Mouse (Mus musculus): ENCODE data around the gene 3110082I17Rik.

The 3110082I17Rik gene

GRCm38 (mm10) chr5:139453031-139453430 lies 7.3 kb downstream of the 3110082I17Rik start:
- DNase-seq (ENCODE audit: low read depth, low spot score), result no peak

- DNase-seq (ENCODE audit: low read depth, low spot score), result no peak
These were observed 10.4 kb downstream of the 3110082I17Rik start for GRCm38 (mm10) chr5:139449926-139450325.

GRCm38 (mm10) chr5:139449161-139449791 lies 11.1 kb downstream of the 3110082I17Rik start:
- no peak for DNase-seq (ENCODE audit: low read depth, low spot score)

GRCm38 (mm10) chr5:139448025-139448424 lies 12.3 kb downstream of the 3110082I17Rik start:
- DNase-seq (ENCODE audit: low read depth, low spot score), result no peak

GRCm38 (mm10) chr5:139445258-139445657 lies 15.1 kb downstream of the 3110082I17Rik start:
- DNase-seq (ENCODE audit: low read depth, low spot score), result no peak

GRCm38 (mm10) chr5:139442962-139443361 lies 17.4 kb downstream of the 3110082I17Rik start:
- DNase-seq (ENCODE audit: low read depth, low spot score), result no peak

- no peak for DNase-seq (ENCODE audit: low read depth, low spot score)
These were observed 17.9 kb downstream of the 3110082I17Rik start for GRCm38 (mm10) chr5:139442428-139442827.

- DNase-seq (ENCODE audit: low read depth, low spot score), result no peak
These were observed 18.7 kb downstream of the 3110082I17Rik start for GRCm38 (mm10) chr5:139441726-139442018.

- DNase-seq (ENCODE audit: low read depth, low spot score), result no peak
These were observed 19.2 kb downstream of the 3110082I17Rik start for GRCm38 (mm10) chr5:139440926-139441725.

GRCm38 (mm10) chr5:139440451-139440850 lies 19.9 kb downstream of the 3110082I17Rik start:
- no peak for DNase-seq (ENCODE audit: low read depth, low spot score)

- DNase-seq (ENCODE audit: low read depth, low spot score), result no peak
These were observed 21.9 kb downstream of the 3110082I17Rik start for GRCm38 (mm10) chr5:139438440-139438839.

- no peak for DNase-seq (ENCODE audit: low read depth, low spot score)
These were observed 22.6 kb downstream of the 3110082I17Rik start for GRCm38 (mm10) chr5:139437769-139438168.

GRCm38 (mm10) chr5:139434940-139435339 lies 25.4 kb downstream of the 3110082I17Rik start:
- DNase-seq (ENCODE audit: low read depth, low spot score), result peak; percentile 20

GRCm38 (mm10) chr5:139433842-139434568 lies 26.3 kb downstream of the 3110082I17Rik start:
- DNase-seq (ENCODE audit: low read depth, low spot score), result no peak

- DNase-seq (ENCODE audit: low read depth, low spot score), result no peak
These were observed 27.4 kb downstream of the 3110082I17Rik start for GRCm38 (mm10) chr5:139432747-139433508.

- no peak for DNase-seq (ENCODE audit: low read depth, low spot score)
These were observed 28.0 kb downstream of the 3110082I17Rik start for GRCm38 (mm10) chr5:139432333-139432732.

GRCm38 (mm10) chr5:139429818-139430341 lies 30.4 kb downstream of the 3110082I17Rik start:
- no peak for DNase-seq (ENCODE audit: low read depth, low spot score)

- no peak for DNase-seq (ENCODE audit: low read depth, low spot score)
These were observed 32.3 kb downstream of the 3110082I17Rik start for GRCm38 (mm10) chr5:139427989-139428388.

- no peak for DNase-seq (ENCODE audit: low read depth, low spot score)
These were observed 33.3 kb downstream of the 3110082I17Rik start for GRCm38 (mm10) chr5:139427001-139427400.

- no peak for DNase-seq (ENCODE audit: low read depth, low spot score)
These were observed 35.1 kb downstream of the 3110082I17Rik start for GRCm38 (mm10) chr5:139425198-139425597.

Data from forelimb bud, embryonic 11.5 days (tissue).